Mouse (Mus musculus): ENCODE data around the gene Fut11. TPM values are rescaled to one million over a fixed set of nuclear protein-coding genes. Genes with fewer than 3 reads are reported as not detected.

Gene Fut11
- polyA plus RNA-seq, 1 experiment from 2014 or later = 13.1 TPM

- no peaks in the 10 kb centered on the region for H3K36me3 ChIP-seq (ENCODE audit: control insufficient read depth, insufficient read depth, low read length)
- H3K27ac ChIP-seq (ENCODE audit: low read depth, low read length) = no peak within 1 kb of the TSS
- no peaks in the 10 kb centered on the region for H3K27me3 ChIP-seq (replicated peaks; ENCODE audit: control insufficient read depth, insufficient read depth, low read length)
- DNase-seq (ENCODE audit: low spot score) = no peak
- no peak within 1 kb of the TSS for H3K9ac ChIP-seq (ENCODE audit: low read length)
- H3K4me3 ChIP-seq (ENCODE audit: low read depth, low read length) = no peak within 1 kb of the TSS
- H3K9me3 ChIP-seq (replicated peaks; ENCODE audit: control insufficient read depth, low read length) = no peaks in the 10 kb centered on the region
- no peak within 1 kb of the TSS for H3K4me2 ChIP-seq (ENCODE audit: low read length)
- no peak for ATAC-seq
- H3K4me1 ChIP-seq (ENCODE audit: control insufficient read depth, insufficient read depth, low read length) = no peaks in the 10 kb centered on the region
- WGBS = 79% methylated on average over 8 of the region's 8 CpGs
Observed at GRCm38 (mm10) chr14:20668154-20668810, 26.5 kb upstream of the Fut11 start, which contains the start of gene Synpo2l. Synpo2l (minus strand) TSS chr14:20668354.

GRCm38 (mm10) chr14:20672990-20673389 is 21.8 kb upstream of the Fut11 start:
- H3K36me3 ChIP-seq (ENCODE audit: control insufficient read depth, insufficient read depth, low read length) = peaks cover 22% of the 10 kb centered on the region
- H3K9me3 ChIP-seq (replicated peaks; ENCODE audit: control insufficient read depth, low read length) = no peaks in the 10 kb centered on the region
- no peaks in the 10 kb centered on the region for H3K27me3 ChIP-seq (replicated peaks; ENCODE audit: control insufficient read depth, insufficient read depth, low read length)
- H3K27ac ChIP-seq (ENCODE audit: low read depth, low read length) = no peak overlapping the region
- peak; percentile 17 for DNase-seq (ENCODE audit: low spot score)
- H3K4me1 ChIP-seq (ENCODE audit: control insufficient read depth, insufficient read depth, low read length) = peaks cover 3% of the 10 kb centered on the region; the same call in 1 of the 2 replicates
- no peak overlapping the region for H3K9ac ChIP-seq (ENCODE audit: low read length)
- 88% methylated on average over 2 of the region's 2 CpGs for WGBS
- H3K4me3 ChIP-seq (ENCODE audit: low read depth, low read length) = no peak overlapping the region
- no peak for ATAC-seq
- peak overlapping the region; percentile 67; the same call in 1 of the 2 replicates for H3K4me2 ChIP-seq (ENCODE audit: low read length)

- Histone ChIP-seq H3K4me3 (ENCODE audit: low read depth, low read length) (peak overlapping the region; percentile 67), H3K36me3 (ENCODE audit: control insufficient read depth, insufficient read depth, low read length) (peaks cover 28% of the 10 kb centered on the region), H3K4me1 (ENCODE audit: control insufficient read depth, insufficient read depth, low read length) (peaks cover 3% of the 10 kb centered on the region; the same call in 1 of the 2 replicates), H3K27me3 (replicated peaks; ENCODE audit: control insufficient read depth, insufficient read depth, low read length) (no peaks in the 10 kb centered on the region), H3K9me3 (replicated peaks; ENCODE audit: control insufficient read depth, low read length) (no peaks in the 10 kb centered on the region), H3K4me2 (ENCODE audit: low read length) (peak overlapping the region; percentile 67), H3K9ac (ENCODE audit: low read length) (peak overlapping the region; percentile 40; the same call in 1 of the 2 replicates), H3K27ac (ENCODE audit: low read depth, low read length) (peak overlapping the region; percentile 64; the same call in 1 of the 2 replicates)
- WGBS = 16% methylated on average over 13 of the region's 13 CpGs
- ATAC-seq = peak; percentile 72
- DNase-seq (ENCODE audit: low spot score) = no peak
Observed at GRCm38 (mm10) chr14:20673735-20674063, 21.1 kb upstream of the Fut11 start.

DNA sequence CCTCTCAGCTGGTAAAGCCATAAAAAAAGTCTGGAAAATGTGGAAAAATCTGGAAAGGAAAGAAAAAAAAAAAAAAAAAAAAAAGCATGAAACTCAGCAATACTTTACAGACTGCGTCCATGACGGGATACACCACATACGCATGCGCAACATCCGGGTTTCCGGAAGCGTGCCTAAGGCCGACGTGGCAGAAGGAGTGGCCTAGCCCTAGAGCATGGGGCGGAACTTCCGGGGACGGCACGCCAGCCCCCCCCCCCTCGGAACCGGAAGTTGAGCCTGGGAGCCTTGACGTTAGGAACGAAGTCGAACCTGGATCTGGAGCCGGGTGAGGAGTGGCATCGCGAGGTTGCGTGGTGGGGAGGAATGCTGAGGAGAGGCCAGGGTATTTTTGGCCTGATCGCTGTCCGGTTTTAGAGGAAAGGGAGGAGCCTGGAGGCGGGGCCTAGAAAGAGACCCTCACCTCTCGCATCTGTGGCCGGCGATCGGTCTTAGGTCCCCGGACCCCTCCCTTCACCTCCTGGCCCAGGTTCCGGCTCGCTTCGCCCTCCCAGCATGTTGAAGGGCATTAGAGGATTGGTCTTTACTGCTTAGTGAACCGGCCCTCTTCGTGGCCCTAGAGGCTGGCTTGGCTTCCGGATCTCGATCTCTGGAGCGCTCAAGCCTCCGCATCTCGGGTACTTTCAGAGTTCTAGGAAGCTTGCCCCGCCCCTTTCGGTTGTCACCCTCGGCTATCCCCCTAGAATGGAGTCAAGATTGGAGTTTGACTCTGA is 20.5 kb upstream of the Fut11 start, which contains the start of gene Sec24c:
Gene Sec24c (plus strand): TSS at position 245 of the 770 bp plus-strand sequence.
- peak within 1 kb of the TSS; percentile 67 for H3K4me3 ChIP-seq (ENCODE audit: low read depth, low read length)
- ATAC-seq = peak; percentile 98
- peak within 1 kb of the TSS; percentile 79 for H3K9ac ChIP-seq (ENCODE audit: low read length)
- peak; percentile 100 for DNase-seq (ENCODE audit: low spot score)
- peak within 1 kb of the TSS; percentile 75 for H3K4me2 ChIP-seq (ENCODE audit: low read length)
- H3K27me3 ChIP-seq (replicated peaks; ENCODE audit: control insufficient read depth, insufficient read depth, low read length) = no peaks in the 10 kb centered on the region
- 2% methylated on average over 42 of the region's 43 CpGs for WGBS
- peaks cover 33% of the 10 kb centered on the region for H3K36me3 ChIP-seq (ENCODE audit: control insufficient read depth, insufficient read depth, low read length)
- H3K4me1 ChIP-seq (ENCODE audit: control insufficient read depth, insufficient read depth, low read length) = peaks cover 3% of the 10 kb centered on the region; the same call in 1 of the 2 replicates
- H3K9me3 ChIP-seq (replicated peaks; ENCODE audit: control insufficient read depth, low read length) = no peaks in the 10 kb centered on the region
- H3K27ac ChIP-seq (ENCODE audit: low read depth, low read length) = peak within 1 kb of the TSS; percentile 77

GRCm38 (mm10) chr14:20677906-20678305 is 16.9 kb upstream of the Fut11 start:
- no peak overlapping the region for H3K27ac ChIP-seq (ENCODE audit: low read depth, low read length)
- no peak overlapping the region for H3K9ac ChIP-seq (ENCODE audit: low read length)
- no peak for ATAC-seq
- no peaks in the 10 kb centered on the region for H3K9me3 ChIP-seq (replicated peaks; ENCODE audit: control insufficient read depth, low read length)
- H3K4me3 ChIP-seq (ENCODE audit: low read depth, low read length) = no peak overlapping the region
- peaks cover 3% of the 10 kb centered on the region; the same call in 1 of the 2 replicates for H3K4me1 ChIP-seq (ENCODE audit: control insufficient read depth, insufficient read depth, low read length)
- no peak overlapping the region for H3K4me2 ChIP-seq (ENCODE audit: low read length)
- 92% methylated on average over 4 of the region's 4 CpGs for WGBS
- H3K36me3 ChIP-seq (ENCODE audit: control insufficient read depth, insufficient read depth, low read length) = peaks cover 69% of the 10 kb centered on the region
- H3K27me3 ChIP-seq (replicated peaks; ENCODE audit: control insufficient read depth, insufficient read depth, low read length) = no peaks in the 10 kb centered on the region
- DNase-seq (ENCODE audit: low spot score) = no peak

- Histone ChIP-seq H3K27me3 (replicated peaks; ENCODE audit: control insufficient read depth, insufficient read depth, low read length) (no peaks in the 10 kb centered on the region), H3K9ac (ENCODE audit: low read length) (no peak overlapping the region), H3K4me2 (ENCODE audit: low read length) (no peak overlapping the region), H3K4me3 (ENCODE audit: low read depth, low read length) (no peak overlapping the region), H3K4me1 (ENCODE audit: control insufficient read depth, insufficient read depth, low read length) (no peaks in the 10 kb centered on the region), H3K27ac (ENCODE audit: low read depth, low read length) (no peak overlapping the region), H3K36me3 (ENCODE audit: control insufficient read depth, insufficient read depth, low read length) (peaks cover 97% of the 10 kb centered on the region), H3K9me3 (replicated peaks; ENCODE audit: control insufficient read depth, low read length) (no peaks in the 10 kb centered on the region)
- 93% methylated on average over 2 of the region's 2 CpGs for WGBS
- DNase-seq (ENCODE audit: low spot score) (no peak), ATAC-seq (no peak)
Observed at GRCm38 (mm10) chr14:20681742-20682141, 13.0 kb upstream of the Fut11 start.

GRCm38 (mm10) chr14:20682498-20682897 is 12.3 kb upstream of the Fut11 start:
- Histone ChIP-seq H3K4me1 (ENCODE audit: control insufficient read depth, insufficient read depth, low read length) (no peaks in the 10 kb centered on the region), H3K4me3 (ENCODE audit: low read depth, low read length) (no peak overlapping the region), H3K27me3 (replicated peaks; ENCODE audit: control insufficient read depth, insufficient read depth, low read length) (no peaks in the 10 kb centered on the region), H3K27ac (ENCODE audit: low read depth, low read length) (no peak overlapping the region), H3K9ac (ENCODE audit: low read length) (no peak overlapping the region), H3K36me3 (ENCODE audit: control insufficient read depth, insufficient read depth, low read length) (peaks cover 97% of the 10 kb centered on the region), H3K9me3 (replicated peaks; ENCODE audit: control insufficient read depth, low read length) (no peaks in the 10 kb centered on the region), H3K4me2 (ENCODE audit: low read length) (no peak overlapping the region)
- ATAC-seq = no peak
- no peak for DNase-seq (ENCODE audit: low spot score)
- WGBS = 81% methylated on average over 3 of the region's 3 CpGs

DNA sequence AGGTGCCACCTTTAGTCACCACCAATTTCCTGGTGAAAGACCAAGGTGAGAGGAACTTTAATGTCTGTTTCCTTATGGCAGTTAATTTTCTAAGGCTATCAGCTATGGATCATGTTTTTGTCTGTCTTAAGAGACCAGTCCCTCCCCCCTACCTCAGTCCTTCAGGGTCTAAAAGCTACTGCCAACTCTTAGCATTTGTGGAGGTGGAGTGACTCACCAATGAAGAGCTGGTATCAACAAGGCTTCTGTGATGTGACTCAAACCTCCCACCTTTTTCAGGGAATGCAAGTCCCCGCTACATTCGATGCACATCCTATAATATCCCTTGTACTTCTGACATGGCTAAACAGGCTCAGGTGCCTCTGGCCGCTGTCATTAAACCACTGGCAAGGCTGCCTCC is 8.2 kb upstream of the Fut11 start:
- DNase-seq (ENCODE audit: low spot score) (no peak), ATAC-seq (no peak)
- 98% methylated on average over 3 of the region's 3 CpGs for WGBS
- Histone ChIP-seq H3K9me3 (replicated peaks; ENCODE audit: control insufficient read depth, low read length) (no peaks in the 10 kb centered on the region), H3K4me1 (ENCODE audit: control insufficient read depth, insufficient read depth, low read length) (no peaks in the 10 kb centered on the region), H3K9ac (ENCODE audit: low read length) (no peak overlapping the region), H3K27ac (ENCODE audit: low read depth, low read length) (no peak overlapping the region), H3K27me3 (replicated peaks; ENCODE audit: control insufficient read depth, insufficient read depth, low read length) (no peaks in the 10 kb centered on the region), H3K36me3 (ENCODE audit: control insufficient read depth, insufficient read depth, low read length) (peaks cover 99% of the 10 kb centered on the region), H3K4me2 (ENCODE audit: low read length) (no peak overlapping the region), H3K4me3 (ENCODE audit: low read depth, low read length) (no peak overlapping the region)

DNA sequence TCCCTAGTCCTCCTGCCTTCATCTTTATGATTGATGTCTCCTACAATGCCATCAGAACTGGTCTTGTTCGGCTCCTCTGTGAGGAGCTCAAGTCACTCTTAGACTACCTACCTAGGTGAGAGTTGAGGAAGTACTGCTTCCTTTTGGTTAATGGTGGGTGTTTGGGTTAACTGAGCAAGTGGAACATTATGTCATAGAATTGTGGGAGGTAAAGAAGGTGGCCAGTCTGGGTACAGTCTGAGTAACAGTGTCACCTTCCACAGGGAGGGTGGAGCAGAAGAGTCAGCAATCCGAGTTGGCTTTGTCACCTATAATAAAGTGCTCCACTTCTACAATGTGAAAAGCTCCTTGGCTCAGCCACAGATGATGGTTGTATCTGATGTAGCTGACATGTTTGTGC is 5.8 kb upstream of the Fut11 start:
- Histone ChIP-seq H3K9me3 (replicated peaks; ENCODE audit: control insufficient read depth, low read length) (no peaks in the 10 kb centered on the region), H3K4me1 (ENCODE audit: control insufficient read depth, insufficient read depth, low read length) (no peaks in the 10 kb centered on the region), H3K4me3 (ENCODE audit: low read depth, low read length) (no peak overlapping the region), H3K27me3 (replicated peaks; ENCODE audit: control insufficient read depth, insufficient read depth, low read length) (no peaks in the 10 kb centered on the region), H3K27ac (ENCODE audit: low read depth, low read length) (no peak overlapping the region), H3K4me2 (ENCODE audit: low read length) (no peak overlapping the region), H3K36me3 (ENCODE audit: control insufficient read depth, insufficient read depth, low read length) (peaks cover 99% of the 10 kb centered on the region), H3K9ac (ENCODE audit: low read length) (no peak overlapping the region)
- ATAC-seq (no peak), DNase-seq (ENCODE audit: low spot score) (no peak)
- WGBS = 93% methylated on average over 2 of the region's 2 CpGs
